Mouse (Mus musculus) lung, adult 18-20 months (tissue): Measurements from ENCODE around the gene Hexb.

Source experiments
- DNase-seq, 2 experiments: peaks; one replicate each; pipeline ENCODE4 v3.0.0; 2022; ENCODE audit warnings: mixed read lengths in 2 of 2

The Hexb gene

DNA sequence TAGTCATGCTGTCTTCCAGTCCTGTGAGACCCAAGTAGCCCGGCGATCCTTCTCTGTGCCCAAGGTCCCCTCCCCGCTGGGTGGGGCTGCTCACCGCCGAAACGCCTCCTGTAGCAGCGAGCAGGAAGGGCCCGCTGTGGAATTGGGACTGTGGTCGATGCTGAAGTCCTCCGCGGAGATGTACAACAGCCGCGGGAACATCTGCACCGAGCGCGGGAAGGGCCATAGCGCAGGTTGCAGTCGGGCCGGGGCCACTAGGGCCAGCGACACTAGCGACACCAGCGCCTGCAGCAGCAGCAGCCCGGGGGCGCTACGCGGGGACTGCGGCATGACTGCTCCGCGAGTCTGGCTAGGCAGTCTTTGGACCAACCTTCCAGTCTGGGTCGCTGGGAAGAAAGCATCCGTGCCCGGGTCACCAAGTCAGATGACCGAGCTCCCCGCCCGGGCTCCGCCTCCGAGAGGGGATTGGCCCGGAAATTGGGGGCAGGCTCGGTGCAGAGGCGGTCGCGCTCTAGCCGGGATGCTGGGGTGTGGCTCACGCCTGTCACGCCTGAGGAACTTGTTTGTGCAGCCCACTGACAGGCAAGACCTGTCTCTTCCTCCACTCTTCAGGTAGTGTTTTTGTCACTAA lies at the start of gene Hexb:
Gene Hexb (minus strand): TSS at position 426 of the 631 bp plus-strand sequence.
- peak; percentile 94 to 95 for DNase-seq

- DNase-seq: no peak
Observed at GRCm38 (mm10) chr13:97247754-97248153, 49.6 kb upstream of the Hexb start.

GRCm38 (mm10) chr13:97246217-97246616 lies 48.1 kb upstream of the Hexb start:
- no peak for DNase-seq

DNA sequence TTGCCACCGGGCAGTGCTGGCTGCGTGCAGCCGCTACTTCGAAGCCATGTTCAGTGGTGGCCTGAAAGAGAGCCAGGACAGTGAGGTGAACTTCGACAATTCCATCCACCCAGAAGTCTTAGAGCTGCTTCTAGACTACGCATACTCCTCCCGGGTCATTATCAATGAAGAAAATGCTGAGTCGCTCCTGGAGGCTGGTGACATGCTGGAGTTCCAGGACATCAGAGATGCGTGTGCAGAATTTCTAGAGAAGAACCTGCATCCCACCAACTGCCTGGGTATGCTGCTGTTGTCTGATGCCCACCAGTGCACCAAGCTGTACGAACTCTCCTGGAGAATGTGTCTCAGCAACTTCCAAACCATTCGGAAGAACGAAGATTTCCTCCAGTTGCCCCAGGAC lies 47.0 kb upstream of the Hexb start:
- DNase-seq: no peak

DNA sequence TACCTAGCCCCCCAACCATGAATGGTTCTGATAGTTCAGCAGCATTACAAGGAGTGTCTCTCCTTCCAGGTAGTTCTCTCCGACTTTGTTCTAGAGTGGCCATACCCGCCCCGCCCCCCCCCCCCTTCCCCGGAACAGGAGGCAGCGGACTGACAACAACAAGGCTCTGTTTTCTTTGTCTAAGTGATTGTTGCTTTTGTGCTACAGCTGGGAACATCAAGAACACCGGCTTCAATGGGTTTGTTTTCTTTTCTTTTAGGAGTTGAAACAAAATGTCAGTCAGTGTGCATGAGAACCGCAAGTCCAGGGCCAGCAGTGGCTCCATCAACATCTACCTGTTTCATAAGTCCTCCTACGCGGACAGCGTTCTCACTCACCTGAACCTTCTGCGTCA lies 46.6 kb upstream of the Hexb start:
- no peak for DNase-seq

DNA sequence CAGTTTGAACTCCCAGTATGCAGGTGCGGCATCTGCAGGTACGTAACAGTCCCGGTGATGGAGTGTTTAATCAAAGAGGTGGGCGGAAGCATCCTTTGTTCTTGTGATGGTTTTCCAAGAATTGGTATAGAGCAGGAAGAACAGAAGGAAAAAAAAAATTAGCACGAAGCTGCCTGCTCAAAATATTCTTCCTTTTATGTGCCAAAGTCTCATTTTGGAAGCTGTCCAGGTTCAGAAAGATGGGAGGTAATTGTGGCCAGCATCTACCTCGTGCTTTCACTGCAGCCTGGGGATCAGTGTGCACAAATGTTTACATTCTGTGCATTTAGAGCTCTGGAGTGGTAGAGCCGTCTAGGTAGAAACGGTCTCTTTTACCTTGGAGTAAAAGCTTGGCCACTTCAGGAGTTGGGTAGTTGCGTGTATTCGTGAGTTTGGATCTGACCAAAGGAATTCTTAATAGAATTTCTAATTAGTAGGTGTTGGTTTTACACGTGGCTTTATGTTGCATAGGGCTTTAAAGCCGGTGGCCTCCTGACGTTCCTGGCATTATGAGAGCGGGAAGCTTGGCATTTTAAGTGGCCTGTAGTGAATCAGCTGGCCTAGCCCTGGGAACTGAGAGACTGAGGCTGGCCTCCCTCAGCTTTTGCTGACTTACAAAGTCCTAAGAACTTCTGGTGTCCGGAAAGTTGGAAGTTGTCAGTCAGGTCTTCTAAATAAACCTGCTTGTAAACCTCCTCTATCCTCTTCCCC lies 46.0 kb upstream of the Hexb start:
- no peak for DNase-seq

DNA sequence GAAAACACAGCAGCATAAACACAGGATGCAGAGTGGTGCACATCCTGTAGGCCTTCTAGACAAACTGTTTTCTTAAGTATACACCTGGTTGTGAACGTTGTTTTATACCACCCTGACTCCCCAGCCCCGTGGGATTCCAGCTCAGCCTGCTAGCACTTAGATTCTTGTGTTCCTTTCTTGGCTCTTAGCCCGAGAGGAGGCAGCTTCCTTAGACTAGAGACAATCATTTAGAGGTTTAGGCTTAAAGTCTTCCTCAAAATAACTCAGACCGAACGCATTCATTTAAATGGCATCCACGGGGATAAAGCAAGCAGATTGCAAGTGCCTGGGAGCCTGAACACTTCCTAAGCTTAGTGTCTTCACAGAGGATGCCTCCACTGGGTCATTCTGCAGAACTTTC lies 44.6 kb upstream of the Hexb start:
- no peak for DNase-seq

DNA sequence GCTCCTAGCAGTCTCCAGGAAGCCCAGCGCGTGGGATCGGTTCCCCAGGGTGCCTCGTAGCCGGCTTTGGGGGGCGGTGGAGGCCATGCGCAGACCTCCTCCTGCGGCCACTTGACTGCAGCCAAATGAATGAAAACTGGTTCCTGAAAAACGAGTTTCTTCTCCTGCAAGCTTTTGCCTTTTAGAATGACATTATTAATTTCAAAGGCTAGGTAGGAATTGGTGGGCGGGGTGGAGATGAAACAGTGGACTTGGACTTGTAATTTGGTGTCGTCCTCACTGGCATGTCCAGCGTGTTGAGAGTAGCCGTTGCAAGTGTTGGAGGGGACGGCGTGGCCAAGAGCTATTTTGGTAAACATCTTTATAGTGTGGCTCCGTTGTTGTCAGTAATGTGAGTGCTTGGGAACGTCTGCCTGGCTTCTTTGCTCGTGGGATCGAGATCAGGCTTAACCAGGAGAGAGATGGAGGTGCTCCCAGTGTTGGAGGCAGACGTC lies 43.7 kb upstream of the Hexb start:
- DNase-seq: peak in 1 of 2 experiments; percentile 33

- peak; percentile 91 for DNase-seq
Observed at GRCm38 (mm10) chr13:97240965-97241786, 43.0 kb upstream of the Hexb start, which contains the start of gene Enc1. Enc1 (plus strand) TSS chr13:97241105.

DNA sequence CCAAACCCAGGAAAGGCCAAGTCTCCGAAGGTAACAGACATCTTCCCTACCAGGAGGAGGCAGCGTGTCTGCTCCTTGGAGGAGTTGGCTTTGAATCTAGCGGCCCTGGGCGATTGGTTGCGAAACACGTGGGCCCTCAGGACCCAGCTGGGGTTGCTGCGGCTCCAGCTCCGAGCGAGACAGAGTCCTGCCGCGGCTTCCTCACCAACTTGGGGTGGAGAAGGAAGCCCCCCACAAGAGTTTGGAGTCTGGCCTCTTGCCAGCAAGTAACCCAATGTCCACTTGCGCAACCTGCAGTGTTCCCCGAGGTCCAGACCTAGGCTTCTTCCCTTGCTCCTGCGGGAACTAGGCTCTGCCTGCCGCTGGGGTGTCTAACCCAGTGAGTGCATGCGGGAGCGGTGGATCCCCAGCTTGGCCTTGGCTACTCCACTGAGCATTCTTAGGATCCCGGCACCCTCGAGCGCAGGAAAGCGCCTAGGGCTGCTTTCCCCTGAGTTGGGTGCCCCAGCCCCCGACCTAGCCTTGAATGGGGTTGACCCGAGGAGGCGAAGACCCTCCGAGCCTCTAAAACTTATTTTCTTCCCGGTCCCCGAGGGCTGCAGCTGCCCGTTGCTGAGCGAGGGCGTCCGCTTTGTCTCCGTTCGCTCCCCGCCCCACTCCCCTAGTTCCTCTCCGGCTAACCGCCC lies 42.3 kb upstream of the Hexb start:
- peak; percentile 84 to 87 for DNase-seq

GRCm38 (mm10) chr13:97239343-97240180 lies 41.4 kb upstream of the Hexb start:
- DNase-seq: peak; percentile 37 to 52

- no peak for DNase-seq
Observed at GRCm38 (mm10) chr13:97238181-97238981, 40.2 kb upstream of the Hexb start.

DNA sequence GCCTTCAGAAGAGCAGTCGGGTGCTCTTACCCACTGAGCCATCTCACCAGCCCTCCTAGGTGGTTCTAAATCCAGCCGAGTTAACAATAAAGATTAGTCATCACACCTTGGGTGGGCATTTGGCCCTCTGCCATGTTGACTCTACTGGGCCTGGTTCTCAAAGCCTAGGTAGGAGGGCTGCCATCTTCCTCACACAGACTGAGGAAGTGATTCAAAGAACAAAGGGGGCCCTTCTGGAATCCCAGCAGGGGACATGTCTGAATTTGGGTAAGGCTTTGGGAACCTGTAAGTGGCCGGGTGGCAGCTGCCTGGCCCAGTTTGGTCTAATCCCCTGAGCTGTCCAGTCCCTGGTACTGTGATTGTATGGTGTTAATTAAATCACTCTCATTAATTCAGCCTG lies 39.5 kb upstream of the Hexb start:
- no peak for DNase-seq

DNA sequence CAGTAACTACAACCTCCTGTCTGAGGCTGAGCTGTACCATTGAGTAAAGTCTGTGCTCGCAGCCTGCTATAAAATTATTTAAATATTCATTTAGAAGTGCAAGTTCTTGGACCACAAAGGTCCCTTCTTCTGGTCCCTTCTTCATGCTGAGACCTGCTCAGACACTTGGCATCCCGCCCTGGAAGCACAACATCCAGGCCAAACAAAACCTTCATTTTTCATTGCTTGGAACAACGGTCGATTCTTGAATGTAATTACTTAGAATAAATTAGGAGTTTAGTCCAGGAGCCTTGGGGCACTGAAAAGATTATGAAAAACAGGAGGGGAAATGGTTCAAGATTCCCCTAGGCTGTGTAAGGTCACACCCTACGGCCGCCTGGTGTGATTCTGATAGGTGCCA lies 37.8 kb upstream of the Hexb start:
- DNase-seq: no peak

- peak; percentile 77 to 83 for DNase-seq
Observed at GRCm38 (mm10) chr13:97234785-97235417, 36.7 kb upstream of the Hexb start.

GRCm38 (mm10) chr13:97233092-97233491 lies 34.9 kb upstream of the Hexb start:
- no peak for DNase-seq

GRCm38 (mm10) chr13:97230101-97230500 lies 31.9 kb upstream of the Hexb start:
- no peak for DNase-seq

DNA sequence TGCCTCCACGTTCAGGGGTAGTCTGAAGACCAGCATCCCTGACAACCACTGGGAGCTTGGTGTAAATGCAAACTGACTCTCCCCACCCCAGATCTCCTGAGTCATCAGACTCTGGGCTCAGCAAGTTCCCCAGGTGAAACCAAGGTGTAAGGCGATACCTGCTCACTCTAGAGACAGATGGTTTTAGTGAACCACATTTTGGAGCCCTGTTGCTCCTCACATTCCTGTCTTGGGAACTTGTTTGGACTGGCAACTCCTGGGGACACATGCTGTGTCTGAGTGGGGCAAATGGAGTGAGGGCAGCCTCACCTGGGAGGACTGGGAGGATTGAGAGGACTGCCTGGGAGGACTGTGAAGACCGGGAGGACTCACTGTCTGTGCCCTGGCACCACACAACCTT lies 29.6 kb upstream of the Hexb start:
- DNase-seq: no peak

GRCm38 (mm10) chr13:97225130-97225529 lies 27.0 kb upstream of the Hexb start:
- no peak for DNase-seq

DNA sequence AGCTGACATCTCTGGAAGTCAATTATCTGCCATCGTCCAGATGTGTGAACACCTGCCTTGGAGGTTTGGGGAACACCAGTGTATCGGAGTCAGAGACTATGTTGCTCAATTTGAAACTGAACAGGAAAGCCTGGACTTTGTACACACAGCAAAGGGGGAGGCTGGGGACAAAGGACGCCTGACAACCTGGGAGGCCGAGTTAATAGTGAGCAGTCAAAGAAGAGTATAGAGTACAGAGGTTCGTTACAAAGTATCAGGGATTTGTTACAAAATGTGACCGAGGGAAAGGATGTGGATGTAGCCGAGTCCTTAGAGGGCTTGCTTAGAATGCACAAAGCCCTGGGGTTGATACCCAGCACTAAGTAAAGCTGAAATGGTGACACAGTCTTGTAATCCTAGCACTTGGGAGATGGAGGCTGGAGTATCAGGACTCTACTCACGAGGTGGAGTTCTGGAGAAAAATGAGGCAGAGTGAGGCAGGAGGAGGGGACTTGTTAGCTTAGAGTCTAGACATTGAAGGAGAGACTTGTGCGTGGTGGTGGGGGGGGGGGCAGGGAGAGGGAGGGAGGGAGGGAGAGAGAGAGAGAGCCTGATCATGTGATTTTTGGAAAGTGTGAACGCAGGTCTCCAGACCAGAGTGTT lies 26.3 kb upstream of the Hexb start:
- DNase-seq: no peak
